8 mouse cellular contexts compared by ENCODE assay signal in genomic region chr10:43578366-43578753, GRCm38 (mm10). TPM values are rescaled to one million over a fixed set of nuclear protein-coding genes. Genes with fewer than 3 reads are reported as not detected.
A peak's percentile ranks its signal among the peaks of the same experiment; 100 is the strongest.
DNase-seq lines count a peak whose midpoint lies in the region; ATAC-seq and TF ChIP-seq lines count a peak whose summit lies in the region.

No protein-coding gene starts in this region.

- ATAC-seq in erythroid progenitor cell, adult 5-6 weeks (replicated peaks; ENCODE audit: low FRiP score, poor library complexity, severe bottlenecking), result peak; percentile 49
- peak; percentile 64 for ATAC-seq in hindbrain, embryonic 11.5 days (ENCODE audit: low FRiP score)
- ATAC-seq in limb, embryonic 14.5 days (ENCODE audit: low FRiP score, low read depth), result peak; percentile 38
- ATAC-seq in midbrain, embryonic 13.5 days, result peak; percentile 55

- H3K27ac ChIP-seq in hindbrain, embryonic 11.5 days (ENCODE audit: low read depth, low read length), result peak overlapping the region; percentile 98
- peak overlapping the region; percentile 100 for H3K27ac ChIP-seq in limb, embryonic 14.5 days (replicated peaks; ENCODE audit: low read depth, low read length)
- peak overlapping the region; percentile 99 for H3K27ac ChIP-seq in midbrain, embryonic 13.5 days

- 0% methylated on average over 32 of the region's 32 CpGs for WGBS in hindbrain, embryonic 11.5 days
- 2% methylated on average over 27 of the region's 32 CpGs for WGBS in limb, embryonic 14.5 days
- under 1% methylated on average over 29 of the region's 32 CpGs for WGBS in midbrain, embryonic 13.5 days

- H3K4me1 ChIP-seq in hindbrain, embryonic 11.5 days (replicated peaks; ENCODE audit: control insufficient read depth, insufficient read depth, low read length), result peaks cover 3% of the 10 kb centered on the region; the same call in 1 of the 2 replicates
- H3K4me1 ChIP-seq in limb, embryonic 14.5 days (ENCODE audit: control insufficient read depth, insufficient read depth, low read length), result peaks cover 3% of the 10 kb centered on the region
- peaks cover 34% of the 10 kb centered on the region for H3K4me1 ChIP-seq in midbrain, embryonic 13.5 days (replicated peaks)

- H3K4me2 ChIP-seq in hindbrain, embryonic 11.5 days (replicated peaks; ENCODE audit: low read depth, low read length), result peak overlapping the region; percentile 85
- peak overlapping the region; percentile 85 for H3K4me2 ChIP-seq in limb, embryonic 14.5 days (replicated peaks; ENCODE audit: low read depth, low read length, severe bottlenecking)
- peak overlapping the region; percentile 77 for H3K4me2 ChIP-seq in midbrain, embryonic 13.5 days (replicated peaks)

- peak overlapping the region; percentile 89 for H3K4me3 ChIP-seq in hindbrain, embryonic 11.5 days (ENCODE audit: low read depth, low read length)
- H3K4me3 ChIP-seq in limb, embryonic 14.5 days (replicated peaks; ENCODE audit: low read length), result peak overlapping the region; percentile 65
- H3K4me3 ChIP-seq in midbrain, embryonic 13.5 days (replicated peaks), result peak overlapping the region; percentile 66

- peak overlapping the region; percentile 99 for H3K9ac ChIP-seq in hindbrain, embryonic 11.5 days (ENCODE audit: low read depth, low read length)
- peak overlapping the region; percentile 96 for H3K9ac ChIP-seq in limb, embryonic 14.5 days (ENCODE audit: low read depth, low read length, severe bottlenecking)
- H3K9ac ChIP-seq in midbrain, embryonic 13.5 days (replicated peaks), result peak overlapping the region; percentile 98

- no peaks in the 10 kb centered on the region for H3K36me3 ChIP-seq in hindbrain, embryonic 11.5 days (ENCODE audit: control insufficient read depth, insufficient read depth, low read length)
- H3K36me3 ChIP-seq in limb, embryonic 14.5 days (ENCODE audit: control insufficient read depth, insufficient read depth, low read length), result peaks cover 14% of the 10 kb centered on the region
- H3K36me3 ChIP-seq in midbrain, embryonic 13.5 days, result peaks cover 11% of the 10 kb centered on the region
- H3K36me3 ChIP-seq in splenic B cell, adult 2 months (ENCODE audit: control insufficient read depth, insufficient read depth, low read length, poor library complexity, severe bottlenecking), result no peaks in the 10 kb centered on the region

- DNase-seq in cerebellum, postnatal 25 days, result peak; percentile 15 to 24
- no peak for DNase-seq in cerebellum, adult 11-12 months
- DNase-seq in ZHBTc4 (ENCODE audit: low read depth, low spot score), result peak; percentile 84
- peak; percentile 84 for DNase-seq in hindbrain, embryonic 11.5 days (ENCODE audit: low spot score)
- peak; percentile 71 for DNase-seq in limb, embryonic 14.5 days (ENCODE audit: low spot score)
- peak; percentile 70 for DNase-seq in splenic B cell, adult 2 months (ENCODE audit: low read depth, low spot score)

- TF ChIP-seq POLR2A in limb, embryonic 14.5 days (IDR thresholded peaks at IDR 0.05; ENCODE audit: borderline replicate concordance, extremely low read depth, insufficient read depth, insufficient read length), result peak; percentile 31; the same call in 1 of the 2 replicates

- no peaks in the 10 kb centered on the region for H3K9me3 ChIP-seq in hindbrain, embryonic 11.5 days (ENCODE audit: control insufficient read depth, low read length)
- H3K9me3 ChIP-seq in limb, embryonic 14.5 days (ENCODE audit: control insufficient read depth, low read length), result no peaks in the 10 kb centered on the region
- H3K9me3 ChIP-seq in midbrain, embryonic 13.5 days, result no peaks in the 10 kb centered on the region

- no peaks in the 10 kb centered on the region for H3K27me3 ChIP-seq in hindbrain, embryonic 11.5 days (ENCODE audit: control insufficient read depth, insufficient read depth, low read length)
- no peaks in the 10 kb centered on the region for H3K27me3 ChIP-seq in limb, embryonic 14.5 days (ENCODE audit: control insufficient read depth, insufficient read depth, low read length)
- peaks cover 22% of the 10 kb centered on the region for H3K27me3 ChIP-seq in midbrain, embryonic 13.5 days
- no peaks in the 10 kb centered on the region for H3K27me3 ChIP-seq in splenic B cell, adult 2 months (ENCODE audit: control insufficient read depth, insufficient read depth, low read length, poor library complexity, severe bottlenecking)

RNA-seq across cellular contexts. Expression of gene Cd24a, which starts 0.3 kb away (rescaled TPM):
- 6,032 and 6,430 TPM in 2 replicates for total RNA-seq in erythroid progenitor cell, adult 5-6 weeks (2015; ENCODE audit: low replicate concordance)
- total RNA-seq in erythroid progenitor cell, adult 5-6 weeks (2017; ENCODE audit: low replicate concordance), result 6,106 and 7,183 TPM in 2 replicates
- polyA plus RNA-seq in hindbrain, embryonic 11.5 days (2014; fragmentation: Nextera tagmentation; extraction: Ambion mirVana), result 783 and 816 TPM in 2 replicates
- polyA plus RNA-seq in limb, embryonic 14.5 days (2012; rRNA removed), result 335 and 359 TPM in 2 replicates
- 268 and 314 TPM in 2 replicates for polyA plus RNA-seq in limb, embryonic 14.5 days (2014; fragmentation: Nextera tagmentation; extraction: Ambion mirVana)
- 921 and 994 TPM in 2 replicates for polyA plus RNA-seq in midbrain, embryonic 13.5 days (2015; fragmentation: Nextera tagmentation; extraction: Ambion mirVana)

RNA-seq across cellular contexts. Expression of gene 1700021F05Rik, which starts 37.6 kb away (rescaled TPM):
- total RNA-seq in erythroid progenitor cell, adult 5-6 weeks (2015; ENCODE audit: low replicate concordance), result 7.6 and 19.3 TPM in 2 replicates
- 21.9 and 25.0 TPM in 2 replicates for total RNA-seq in erythroid progenitor cell, adult 5-6 weeks (2017; ENCODE audit: low replicate concordance)
- 70.4 and 76.2 TPM in 2 replicates for polyA plus RNA-seq in hindbrain, embryonic 11.5 days (2014; fragmentation: Nextera tagmentation; extraction: Ambion mirVana)
- 21.1 and 24.0 TPM in 2 replicates for polyA plus RNA-seq in limb, embryonic 14.5 days (2012; rRNA removed)
- polyA plus RNA-seq in limb, embryonic 14.5 days (2014; fragmentation: Nextera tagmentation; extraction: Ambion mirVana), result 57.6 and 61.4 TPM in 2 replicates
- 68.4 and 70.7 TPM in 2 replicates for polyA plus RNA-seq in midbrain, embryonic 13.5 days (2015; fragmentation: Nextera tagmentation; extraction: Ambion mirVana)

RNA-seq across cellular contexts. Expression of gene Gm9803, which starts 54.5 kb away (rescaled TPM):
- 41.8 TPM in 1 of 2 replicates, not detected in the other for total RNA-seq in erythroid progenitor cell, adult 5-6 weeks (2015; ENCODE audit: low replicate concordance)
- not detected in 2 replicates for total RNA-seq in erythroid progenitor cell, adult 5-6 weeks (2017; ENCODE audit: low replicate concordance)
- 9.6 and 16.8 TPM in 2 replicates for polyA plus RNA-seq in hindbrain, embryonic 11.5 days (2014; fragmentation: Nextera tagmentation; extraction: Ambion mirVana)
- 4.6 and 28.3 TPM in 2 replicates for polyA plus RNA-seq in limb, embryonic 14.5 days (2012; rRNA removed)
- 12.7 and 14.4 TPM in 2 replicates for polyA plus RNA-seq in limb, embryonic 14.5 days (2014; fragmentation: Nextera tagmentation; extraction: Ambion mirVana)
- 29.1 and 30.9 TPM in 2 replicates for polyA plus RNA-seq in midbrain, embryonic 13.5 days (2015; fragmentation: Nextera tagmentation; extraction: Ambion mirVana)
